9 mouse cellular contexts compared by ENCODE assay signal in genomic region chr19:43729296-43730036, GRCm38 (mm10). TPM values are rescaled to one million over a fixed set of nuclear protein-coding genes. Genes with fewer than 3 reads are reported as not detected.
DNase-seq lines count a peak whose midpoint lies in the region; ATAC-seq and TF ChIP-seq lines count a peak whose summit lies in the region.
"Had no signal": no experiment of that assay in that cellular context is flagged by ENCODE, and none has a peak within 500 bp of the region (broad histone marks: within the 10 kb centered on the region; RNA-seq: fewer than 3 reads in every experiment).

No protein-coding gene starts in this region.

- H3K4me1 ChIP-seq in kidney, embryonic 16.5 days (ENCODE audit: insufficient read depth, low read length), result 0 out of 2 replicates have a peak, but pooled peaks cover 3% of the 10 kb centered on the region
- no peaks in the 10 kb centered on the region for H3K4me1 ChIP-seq in embryonic facial prominence, embryonic 14.5 days (ENCODE audit: control insufficient read depth, insufficient read depth, low read length)
- no peaks in the 10 kb centered on the region for H3K4me1 ChIP-seq in hindbrain, postnatal 0 days (ENCODE audit: insufficient read depth, low read length)
- no peaks in the 10 kb centered on the region for H3K4me1 ChIP-seq in neural tube, embryonic 15.5 days

- H3K27me3 ChIP-seq in kidney, embryonic 16.5 days (ENCODE audit: insufficient read depth, low read length), result no peaks in the 10 kb centered on the region
- no peaks in the 10 kb centered on the region for H3K27me3 ChIP-seq in embryonic facial prominence, embryonic 14.5 days (replicated peaks; ENCODE audit: control insufficient read depth, insufficient read depth, low read length)
- no peaks in the 10 kb centered on the region for H3K27me3 ChIP-seq in hindbrain, postnatal 0 days (ENCODE audit: insufficient read depth, low read length)
- H3K27me3 ChIP-seq in neural tube, embryonic 15.5 days (replicated peaks), result no peaks in the 10 kb centered on the region

- peak overlapping the region; percentile 34 for H3K4me3 ChIP-seq in kidney, embryonic 16.5 days (ENCODE audit: low read length)
- H3K4me3 ChIP-seq in embryonic facial prominence, embryonic 14.5 days (ENCODE audit: low read depth, low read length), result peak overlapping the region; percentile 27
- H3K4me3 ChIP-seq in hindbrain, postnatal 0 days (ENCODE audit: low read length), result peak overlapping the region; percentile 12; the same call in 1 of the 2 replicates
- H3K4me3 ChIP-seq in neural tube, embryonic 15.5 days (replicated peaks), result no peak overlapping the region; the same call in 1 of the 2 replicates
- no peak overlapping the region for H3K4me3 ChIP-seq in layer of hippocampus, adult 2 months

- peak overlapping the region; percentile 49; the same call in 1 of the 2 replicates for H3K27ac ChIP-seq in kidney, embryonic 16.5 days (ENCODE audit: low read length)
- H3K27ac ChIP-seq in embryonic facial prominence, embryonic 14.5 days (replicated peaks; ENCODE audit: low read depth, low read length), result no peak overlapping the region; the same call in 1 of the 2 replicates
- no peak overlapping the region for H3K27ac ChIP-seq in hindbrain, postnatal 0 days
- H3K27ac ChIP-seq in neural tube, embryonic 15.5 days (replicated peaks), result no peak overlapping the region
- no peak overlapping the region for H3K27ac ChIP-seq in layer of hippocampus, adult 2 months

- peak; percentile 39; the same call in 1 of the 2 replicates for ATAC-seq in kidney, embryonic 16.5 days (ENCODE audit: low FRiP score, low TSS enrichment)
- ATAC-seq in embryonic facial prominence, embryonic 14.5 days (ENCODE audit: low read depth), result peak; percentile 44; the same call in 1 of the 2 replicates
- ATAC-seq in hindbrain, postnatal 0 days, result no peak
- ATAC-seq in neural tube, embryonic 15.5 days (ENCODE audit: low FRiP score), result no peak

- WGBS in kidney, embryonic 16.5 days, result 42% methylated on average over 22 of the region's 22 CpGs
- WGBS in embryonic facial prominence, embryonic 14.5 days, result 49% methylated on average over 22 of the region's 22 CpGs
- 44% methylated on average over 22 of the region's 22 CpGs for WGBS in hindbrain, postnatal 0 days
- WGBS in neural tube, embryonic 15.5 days, result 42% methylated on average over 22 of the region's 22 CpGs

- peak overlapping the region; percentile 49 for H3K4me2 ChIP-seq in kidney, embryonic 16.5 days (replicated peaks; ENCODE audit: low read depth, low read length)
- peak overlapping the region; percentile 50 for H3K4me2 ChIP-seq in embryonic facial prominence, embryonic 14.5 days (ENCODE audit: low read depth, low read length)
- peak overlapping the region; percentile 43 for H3K4me2 ChIP-seq in hindbrain, postnatal 0 days (ENCODE audit: low read depth, low read length)
- peak overlapping the region; percentile 34 for H3K4me2 ChIP-seq in neural tube, embryonic 15.5 days

- H3K36me3 ChIP-seq in kidney, embryonic 16.5 days (ENCODE audit: insufficient read depth, low read length), result peaks cover 40% of the 10 kb centered on the region
- peaks cover 49% of the 10 kb centered on the region for H3K36me3 ChIP-seq in embryonic facial prominence, embryonic 14.5 days (ENCODE audit: control insufficient read depth, insufficient read depth, low read length)
- peaks cover 24% of the 10 kb centered on the region for H3K36me3 ChIP-seq in hindbrain, postnatal 0 days (ENCODE audit: insufficient read depth, low read length)
- H3K36me3 ChIP-seq in neural tube, embryonic 15.5 days, result peaks cover 57% of the 10 kb centered on the region

- peak overlapping the region; percentile 61 for H3K9ac ChIP-seq in kidney, embryonic 16.5 days (replicated peaks; ENCODE audit: low read length)
- H3K9ac ChIP-seq in embryonic facial prominence, embryonic 14.5 days (ENCODE audit: low read depth, low read length), result 0 out of 2 replicates have a peak overlapping the region, but pooled peaks have one; percentile 45
- no peak overlapping the region for H3K9ac ChIP-seq in hindbrain, postnatal 0 days (replicated peaks; ENCODE audit: low read length)
- H3K9ac ChIP-seq in neural tube, embryonic 15.5 days (replicated peaks), result no peak overlapping the region

- H3K9me3 ChIP-seq in kidney, embryonic 16.5 days (ENCODE audit: low read length), result no peaks in the 10 kb centered on the region
- H3K9me3 ChIP-seq in embryonic facial prominence, embryonic 14.5 days (ENCODE audit: control insufficient read depth, low read length), result no peaks in the 10 kb centered on the region
- H3K9me3 ChIP-seq in hindbrain, postnatal 0 days (ENCODE audit: low read length), result no peaks in the 10 kb centered on the region
- no peaks in the 10 kb centered on the region for H3K9me3 ChIP-seq in neural tube, embryonic 15.5 days (replicated peaks)

- TF ChIP-seq CTCF in hindbrain, postnatal 0 days (IDR thresholded peaks at IDR 0.05; ENCODE audit: low read depth), result no peak
- TF ChIP-seq CTCF in layer of hippocampus, adult 2 months (conservative IDR thresholded peaks at IDR 0.05), result no peak

- DNase-seq in kidney, adult 8-10 months, result no peak
- peak; percentile 16 for DNase-seq in embryonic facial prominence, embryonic 14.5 days (ENCODE audit: low spot score)
- DNase-seq in hindbrain, postnatal 0 days (ENCODE audit: low spot score), result no peak
- DNase-seq in urinary bladder, adult 18-20 months (ENCODE audit: low spot score in 2 of 2), result no peak
- DNase-seq in layer of hippocampus, adult 2 months (ENCODE audit: low spot score in 2 of 2), result no peak
- DNase-seq in cerebellum, adult 8-10 months, result no peak

RNA-seq across cellular contexts. Expression of gene Cutc, which starts 23.3 kb away (rescaled TPM):
- 15.3 and 18.5 TPM in 2 replicates for polyA plus RNA-seq in kidney, embryonic 16.5 days (2015; fragmentation: Nextera tagmentation; extraction: Ambion mirVana)
- polyA plus RNA-seq in embryonic facial prominence, embryonic 14.5 days (2014; fragmentation: Nextera tagmentation; extraction: Ambion mirVana), result 9.9 and 14.1 TPM in 2 replicates
- 1.5 and 3.1 TPM in 2 replicates for total RNA-seq in hindbrain, postnatal 0 days (2014; rRNA removed)
- 9.1 and 9.3 TPM in 2 replicates for polyA plus RNA-seq in hindbrain, postnatal 0 days (2015; fragmentation: Nextera tagmentation; extraction: Ambion mirVana)
- polyA plus RNA-seq in neural tube, embryonic 15.5 days (2015; fragmentation: Nextera tagmentation; extraction: Ambion mirVana), result 6.5 and 11.3 TPM in 2 replicates
- total RNA-seq in layer of hippocampus, adult 2 months (2021), result 1 to 10 TPM; 6.6 to 7.6 TPM

RNA-seq across cellular contexts. Expression of gene Cox15, which starts 23.3 kb away (rescaled TPM):
- 12.0 and 15.6 TPM in 2 replicates for polyA plus RNA-seq in kidney, embryonic 16.5 days (2015; fragmentation: Nextera tagmentation; extraction: Ambion mirVana)
- polyA plus RNA-seq in embryonic facial prominence, embryonic 14.5 days (2014; fragmentation: Nextera tagmentation; extraction: Ambion mirVana), result 7.0 and 8.3 TPM in 2 replicates
- 22.5 and 25.7 TPM in 2 replicates for total RNA-seq in hindbrain, postnatal 0 days (2014; rRNA removed)
- polyA plus RNA-seq in hindbrain, postnatal 0 days (2015; fragmentation: Nextera tagmentation; extraction: Ambion mirVana), result 8.6 and 11.0 TPM in 2 replicates
- polyA plus RNA-seq in neural tube, embryonic 15.5 days (2015; fragmentation: Nextera tagmentation; extraction: Ambion mirVana), result 11.9 and 17.6 TPM in 2 replicates
- total RNA-seq in layer of hippocampus, adult 2 months (2021), result 10 to 100 TPM; 13.6 to 19.4 TPM

RNA-seq across cellular contexts. Expression of gene Entpd7, which starts 40.0 kb away (rescaled TPM):
- 12.9 and 15.0 TPM in 2 replicates for polyA plus RNA-seq in kidney, embryonic 16.5 days (2015; fragmentation: Nextera tagmentation; extraction: Ambion mirVana)
- 10.9 and 12.3 TPM in 2 replicates for polyA plus RNA-seq in embryonic facial prominence, embryonic 14.5 days (2014; fragmentation: Nextera tagmentation; extraction: Ambion mirVana)
- total RNA-seq in hindbrain, postnatal 0 days (2014; rRNA removed), result 6.1 and 7.9 TPM in 2 replicates
- polyA plus RNA-seq in hindbrain, postnatal 0 days (2015; fragmentation: Nextera tagmentation; extraction: Ambion mirVana), result 7.2 and 8.7 TPM in 2 replicates
- polyA plus RNA-seq in neural tube, embryonic 15.5 days (2015; fragmentation: Nextera tagmentation; extraction: Ambion mirVana), result 8.9 and 9.5 TPM in 2 replicates
- total RNA-seq in layer of hippocampus, adult 2 months (2021), result 10 to 100 TPM; 19.1 to 20.2 TPM

RNA-seq across cellular contexts. Expression of gene Abcc2, which starts 52.5 kb away (rescaled TPM):
- 4.9 and 5.7 TPM in 2 replicates for polyA plus RNA-seq in kidney, embryonic 16.5 days (2015; fragmentation: Nextera tagmentation; extraction: Ambion mirVana)
- polyA plus RNA-seq in embryonic facial prominence, embryonic 14.5 days (2014; fragmentation: Nextera tagmentation; extraction: Ambion mirVana), result 0.07 TPM in 2 replicates
- total RNA-seq in hindbrain, postnatal 0 days (2014; rRNA removed), result 0.05 and 0.32 TPM in 2 replicates
- 0.08 and 0.10 TPM in 2 replicates for polyA plus RNA-seq in hindbrain, postnatal 0 days (2015; fragmentation: Nextera tagmentation; extraction: Ambion mirVana)
- 0.06 and 0.15 TPM in 2 replicates for polyA plus RNA-seq in neural tube, embryonic 15.5 days (2015; fragmentation: Nextera tagmentation; extraction: Ambion mirVana)
- not detected for total RNA-seq in layer of hippocampus, adult 2 months (2021)
- total RNA-seq: MEL had no signal

RNA-seq across cellular contexts. Expression of gene Slc25a28, which starts 54.8 kb away (rescaled TPM):
- polyA plus RNA-seq in kidney, embryonic 16.5 days (2015; fragmentation: Nextera tagmentation; extraction: Ambion mirVana), result 15.5 and 15.7 TPM in 2 replicates
- polyA plus RNA-seq in embryonic facial prominence, embryonic 14.5 days (2014; fragmentation: Nextera tagmentation; extraction: Ambion mirVana), result 12.1 and 14.2 TPM in 2 replicates
- 35.7 and 53.1 TPM in 2 replicates for total RNA-seq in hindbrain, postnatal 0 days (2014; rRNA removed)
- polyA plus RNA-seq in hindbrain, postnatal 0 days (2015; fragmentation: Nextera tagmentation; extraction: Ambion mirVana), result 16.1 and 18.1 TPM in 2 replicates
- 16.2 and 16.5 TPM in 2 replicates for polyA plus RNA-seq in neural tube, embryonic 15.5 days (2015; fragmentation: Nextera tagmentation; extraction: Ambion mirVana)
- 10 to 100 TPM; 44.3 to 45.2 TPM for total RNA-seq in layer of hippocampus, adult 2 months (2021)

Comparison
In these comparisons a context has a peak if more than half of its experiments do, and no peak if none do; other contexts are left out.
1. ATAC-seq: peak in kidney, embryonic 16.5 days (single experiment) and embryonic facial prominence, embryonic 14.5 days (single experiment); none in hindbrain, postnatal 0 days (single experiment) and neural tube, embryonic 15.5 days (single experiment).
2. H3K4me3 ChIP-seq: peak in kidney, embryonic 16.5 days (single experiment), embryonic facial prominence, embryonic 14.5 days (single experiment) and hindbrain, postnatal 0 days (single experiment); none in neural tube, embryonic 15.5 days (single experiment) and layer of hippocampus, adult 2 months (single experiment).
3. H3K9ac ChIP-seq: peak in kidney, embryonic 16.5 days (single experiment) and embryonic facial prominence, embryonic 14.5 days (single experiment); none in hindbrain, postnatal 0 days (single experiment) and neural tube, embryonic 15.5 days (single experiment).
4. Peak in every context shown above with its lines, with median percentiles within 50 percentile points of each other: H3K4me2 ChIP-seq.